Mouse (Mus musculus) neural tube, embryonic 13.5 days (tissue): ENCODE results near the gene Dock3. TPM values are rescaled to one million over a fixed set of nuclear protein-coding genes. Genes with fewer than 3 reads are reported as not detected.
A peak's percentile ranks its signal among the peaks of the same experiment; 100 is the strongest.

Source experiments
- ATAC-seq: fragments of 200-750 bp; cut with Nextera tagmentation; 2 replicates; pipeline ENCODE4 v1.8.0; 2017; ENCODE audit warnings: low read depth, mild to moderate bottlenecking, moderate TSS enrichment, moderate library complexity
- H3K27ac ChIP-seq: fragments of 300-500 bp; sonication (generic); replicated peaks from 2 replicates; pipeline ENCODE4 v1.5.1; 2015; ENCODE audit warnings: moderate library complexity, mild to moderate bottlenecking, inconsistent platforms
- H3K27me3 ChIP-seq: fragments of 300-500 bp; sonication (generic); 2 replicates; pipeline ENCODE4 v1.6.1; 2015; ENCODE audit warnings: mild to moderate bottlenecking, inconsistent platforms
- H3K36me3 ChIP-seq: fragments of 300-500 bp; sonication (generic); 2 replicates; pipeline ENCODE4 v1.6.1; 2015; ENCODE audit warnings: mild to moderate bottlenecking, inconsistent platforms
- H3K4me1 ChIP-seq: fragments of 300-500 bp; sonication (generic); replicated peaks from 2 replicates; pipeline ENCODE4 v1.6.1; 2015; ENCODE audit warnings: inconsistent platforms
- H3K4me2 ChIP-seq: fragments of 300-500 bp; sonication (generic); 2 replicates; pipeline ENCODE4 v1.6.1; 2015; ENCODE audit warnings: inconsistent platforms, mild to moderate bottlenecking, moderate library complexity
- H3K4me3 ChIP-seq: fragments of 300-500 bp; sonication (generic); 2 replicates; pipeline ENCODE4 v1.5.1; 2015; ENCODE audit warnings: mild to moderate bottlenecking, inconsistent platforms
- H3K9ac ChIP-seq: fragments of 300-500 bp; sonication (generic); 2 replicates; pipeline ENCODE4 v1.6.1; 2015; ENCODE audit warnings: moderate library complexity, mild to moderate bottlenecking, inconsistent platforms
- H3K9me3 ChIP-seq: fragments of 300-500 bp; sonication (generic); 2 replicates; pipeline ENCODE4 v1.6.1; 2016; ENCODE audit warnings: inconsistent platforms
- WGBS: fragments of 180-500 bp; shearing (Covaris S2); methylation state at CpG from one replicate; pipeline ENCODE4 v1.1.7; 2015; 5-methylcytosine and 5-hydroxymethylcytosine counted together
- polyA plus RNA-seq: library from polyadenylated mRNA; unstranded; fragments of >200 nt; fragmentation: Nextera tagmentation; extraction: Ambion mirVana; gene quantifications from 2 replicates; pipeline ENCODE4 v1.2.1, GENCODE M21; 2015

The Dock3 gene
- polyA plus RNA-seq, 1 experiment from 2014 or later = 14.6 TPM

GRCm38 (mm10) chr9:106898901-106899300, 332.8 kb downstream of the Dock3 start:
- H3K4me3 ChIP-seq = no peak overlapping the region
- ATAC-seq = no peak
- H3K27me3 ChIP-seq = no peaks in the 10 kb centered on the region
- H3K27ac ChIP-seq = no peak overlapping the region
- H3K9ac ChIP-seq = no peak overlapping the region
- H3K9me3 ChIP-seq = no peaks in the 10 kb centered on the region
- WGBS = 77% methylated on average over 1 of the region's 1 CpGs
- H3K4me1 ChIP-seq = no peaks in the 10 kb centered on the region
- no peak overlapping the region for H3K4me2 ChIP-seq
- peaks cover 66% of the 10 kb centered on the region for H3K36me3 ChIP-seq

GRCm38 (mm10) chr9:106893327-106893726, 338.4 kb downstream of the Dock3 start:
- Histone ChIP-seq H3K4me2 (peak overlapping the region; percentile 72), H3K27ac (no peak overlapping the region), H3K4me1 (peaks cover 37% of the 10 kb centered on the region), H3K9ac (no peak overlapping the region), H3K27me3 (no peaks in the 10 kb centered on the region), H3K9me3 (no peaks in the 10 kb centered on the region), H3K4me3 (no peak overlapping the region), H3K36me3 (peaks cover 52% of the 10 kb centered on the region)
- ATAC-seq = no peak
- 60% methylated on average over 3 of the region's 3 CpGs for WGBS

- peak overlapping the region; percentile 72 for H3K4me3 ChIP-seq
- peak overlapping the region; percentile 78 for H3K9ac ChIP-seq
- no peaks in the 10 kb centered on the region for H3K27me3 ChIP-seq
- H3K36me3 ChIP-seq = peaks cover 56% of the 10 kb centered on the region
- under 1% methylated on average over 9 of the region's 9 CpGs for WGBS
- ATAC-seq = no peak
- peak overlapping the region; percentile 72 for H3K4me2 ChIP-seq
- H3K9me3 ChIP-seq = no peaks in the 10 kb centered on the region
- H3K4me1 ChIP-seq = peaks cover 46% of the 10 kb centered on the region
- peak overlapping the region; percentile 93 for H3K27ac ChIP-seq
These were observed 339.2 kb downstream of the Dock3 start for GRCm38 (mm10) chr9:106892552-106892875.

GRCm38 (mm10) chr9:106891829-106892551, 339.7 kb downstream of the Dock3 start, which contains the start of gene Manf:
Manf (minus strand) TSS chr9:106891979.
- Histone ChIP-seq H3K4me2 (peak within 1 kb of the TSS; percentile 76), H3K36me3 (peaks cover 53% of the 10 kb centered on the region), H3K27me3 (no peaks in the 10 kb centered on the region), H3K4me1 (peaks cover 49% of the 10 kb centered on the region), H3K4me3 (peak within 1 kb of the TSS; percentile 72), H3K9me3 (no peaks in the 10 kb centered on the region), H3K27ac (peak within 1 kb of the TSS; percentile 93), H3K9ac (peak within 1 kb of the TSS; percentile 85)
- peak; percentile 99 for ATAC-seq
- under 1% methylated on average over 59 of the region's 59 CpGs for WGBS

GRCm38 (mm10) chr9:106891341-106891741, 340.4 kb downstream of the Dock3 start:
- Histone ChIP-seq H3K4me1 (peaks cover 49% of the 10 kb centered on the region), H3K27me3 (no peaks in the 10 kb centered on the region), H3K27ac (peak overlapping the region; percentile 93), H3K36me3 (peaks cover 46% of the 10 kb centered on the region), H3K9me3 (no peaks in the 10 kb centered on the region), H3K9ac (peak overlapping the region; percentile 85), H3K4me2 (peak overlapping the region; percentile 76), H3K4me3 (peak overlapping the region; percentile 72)
- WGBS = under 1% methylated on average over 17 of the region's 17 CpGs
- no peak for ATAC-seq

GRCm38 (mm10) chr9:106890496-106891240, 341.0 kb downstream of the Dock3 start:
- Histone ChIP-seq H3K4me1 (peaks cover 52% of the 10 kb centered on the region), H3K27ac (no peak overlapping the region), H3K4me2 (peak overlapping the region; percentile 76), H3K9ac (peak overlapping the region; percentile 85), H3K4me3 (peak overlapping the region; percentile 72), H3K36me3 (peaks cover 44% of the 10 kb centered on the region), H3K27me3 (no peaks in the 10 kb centered on the region), H3K9me3 (no peaks in the 10 kb centered on the region)
- ATAC-seq = no peak
- 75% methylated on average over 8 of the region's 8 CpGs for WGBS

- Histone ChIP-seq H3K36me3 (peaks cover 39% of the 10 kb centered on the region), H3K4me2 (no peak overlapping the region), H3K4me1 (peaks cover 65% of the 10 kb centered on the region), H3K9me3 (no peaks in the 10 kb centered on the region), H3K9ac (peak overlapping the region; percentile 27; the same call in 1 of the 2 replicates), H3K4me3 (no peak overlapping the region; the same call in 1 of the 2 replicates), H3K27me3 (no peaks in the 10 kb centered on the region), H3K27ac (no peak overlapping the region)
- 85% methylated on average over 9 of the region's 9 CpGs for WGBS
- ATAC-seq = no peak
These were observed 342.4 kb downstream of the Dock3 start for GRCm38 (mm10) chr9:106889321-106889720.

- Histone ChIP-seq H3K36me3 (peaks cover 46% of the 10 kb centered on the region), H3K9me3 (no peaks in the 10 kb centered on the region), H3K27ac (no peak overlapping the region), H3K4me1 (peaks cover 71% of the 10 kb centered on the region), H3K4me2 (no peak overlapping the region), H3K27me3 (no peaks in the 10 kb centered on the region), H3K9ac (no peak overlapping the region), H3K4me3 (no peak overlapping the region)
- WGBS = 89% methylated on average over 3 of the region's 3 CpGs
- ATAC-seq = no peak
These were observed 343.4 kb downstream of the Dock3 start for GRCm38 (mm10) chr9:106888346-106888745.

GRCm38 (mm10) chr9:106886828-106887702, 344.6 kb downstream of the Dock3 start, which contains the start of gene Rbm15b:
Rbm15b (minus strand) TSS chr9:106887428.
- peaks cover 80% of the 10 kb centered on the region for H3K4me1 ChIP-seq
- peaks cover 59% of the 10 kb centered on the region for H3K36me3 ChIP-seq

GRCm38 (mm10) chr9:106885901-106886731, 345.6 kb downstream of the Dock3 start:
- H3K27ac ChIP-seq = peak overlapping the region; percentile 94
- no peaks in the 10 kb centered on the region for H3K9me3 ChIP-seq
- peaks cover 87% of the 10 kb centered on the region for H3K4me1 ChIP-seq
- H3K27me3 ChIP-seq = no peaks in the 10 kb centered on the region
- under 1% methylated on average over 76 of the region's 107 CpGs for WGBS
- H3K4me2 ChIP-seq = peak overlapping the region; percentile 100
- ATAC-seq = 0 out of 2 replicates have a peak, but pooled peaks have one; percentile 4
- H3K36me3 ChIP-seq = peaks cover 68% of the 10 kb centered on the region
- H3K4me3 ChIP-seq = peak overlapping the region; percentile 98
- peak overlapping the region; percentile 99 for H3K9ac ChIP-seq

More at GRCm38 (mm10) chr9:106886828-106887702, 344.6 kb downstream of the Dock3 start, which contains the start of gene Rbm15b:
- H3K27ac ChIP-seq = peak within 1 kb of the TSS; percentile 94
- ATAC-seq = peak; percentile 60
- H3K4me3 ChIP-seq = peak within 1 kb of the TSS; percentile 98
- no peaks in the 10 kb centered on the region for H3K9me3 ChIP-seq
- no peaks in the 10 kb centered on the region for H3K27me3 ChIP-seq
- peak within 1 kb of the TSS; percentile 100 for H3K4me2 ChIP-seq
- peak within 1 kb of the TSS; percentile 99 for H3K9ac ChIP-seq
- 2% methylated on average over 91 of the region's 101 CpGs for WGBS
